Mouse (Mus musculus) frontal cortex, postnatal 25 days (tissue): ENCODE data around the gene Syne2.

Experiments used
- DNase-seq, 2 experiments: peaks; one replicate each; pipeline ENCODE4 v3.0.0; 2022; ENCODE audit warnings: low spot score in 2 of 2

The Syne2 gene

GRCm38 (mm10) chr12:75924852-75925251 is 106.9 kb downstream of the Syne2 start:
- no peak for DNase-seq

- no peak for DNase-seq
Observed at GRCm38 (mm10) chr12:75927596-75927995, 109.7 kb downstream of the Syne2 start.

- DNase-seq: no peak
Observed at GRCm38 (mm10) chr12:75933561-75933960, 115.6 kb downstream of the Syne2 start.

GRCm38 (mm10) chr12:75951328-75951727 is 133.4 kb downstream of the Syne2 start:
- DNase-seq: peak in 1 of 2 experiments; percentile 7

- no peak for DNase-seq
Observed at GRCm38 (mm10) chr12:75952011-75952410, 134.1 kb downstream of the Syne2 start.

- DNase-seq: no peak
Observed at GRCm38 (mm10) chr12:75966441-75967195, 148.7 kb downstream of the Syne2 start.

- no peak for DNase-seq
Observed at GRCm38 (mm10) chr12:75979079-75979478, 161.1 kb downstream of the Syne2 start.

- DNase-seq: no peak
Observed at GRCm38 (mm10) chr12:75983336-75983735, 165.4 kb downstream of the Syne2 start.

GRCm38 (mm10) chr12:75992226-75992858 is 174.4 kb downstream of the Syne2 start:
- DNase-seq: no peak

GRCm38 (mm10) chr12:75992946-75993345 is 175.0 kb downstream of the Syne2 start:
- no peak for DNase-seq

GRCm38 (mm10) chr12:75995086-75995485 is 177.2 kb downstream of the Syne2 start:
- DNase-seq: no peak

GRCm38 (mm10) chr12:75997547-75997946 is 179.6 kb downstream of the Syne2 start:
- no peak for DNase-seq

GRCm38 (mm10) chr12:75998416-75998815 is 180.5 kb downstream of the Syne2 start:
- no peak for DNase-seq

- DNase-seq: no peak
Observed at GRCm38 (mm10) chr12:76004697-76005249, 186.8 kb downstream of the Syne2 start.

GRCm38 (mm10) chr12:76008991-76009390 is 191.1 kb downstream of the Syne2 start:
- DNase-seq: no peak

- DNase-seq: no peak
Observed at GRCm38 (mm10) chr12:76012789-76013188, 194.9 kb downstream of the Syne2 start.

GRCm38 (mm10) chr12:76013480-76013879 is 195.5 kb downstream of the Syne2 start:
- DNase-seq: no peak

- no peak for DNase-seq
Observed at GRCm38 (mm10) chr12:76015026-76015425, 197.1 kb downstream of the Syne2 start.

- peak in 1 of 2 experiments; percentile 5 for DNase-seq
Observed at GRCm38 (mm10) chr12:76015489-76015888, 197.6 kb downstream of the Syne2 start.

- peak; percentile 71 to 73 for DNase-seq
Observed at GRCm38 (mm10) chr12:76016123-76017101, 198.5 kb downstream of the Syne2 start.

- no peak for DNase-seq
Observed at GRCm38 (mm10) chr12:76018640-76019039, 200.7 kb downstream of the Syne2 start.

- no peak for DNase-seq
Observed at GRCm38 (mm10) chr12:76042301-76042700, 224.4 kb downstream of the Syne2 start.
